Mouse (Mus musculus): ENCODE results near the gene Kcna2. TPM values are rescaled to one million over a fixed set of nuclear protein-coding genes. Genes with fewer than 3 reads are reported as not detected.

Gene Kcna2
- total RNA-seq, 2 experiments from 2014 or later, result 79.9 to 97.7 TPM

DNA sequence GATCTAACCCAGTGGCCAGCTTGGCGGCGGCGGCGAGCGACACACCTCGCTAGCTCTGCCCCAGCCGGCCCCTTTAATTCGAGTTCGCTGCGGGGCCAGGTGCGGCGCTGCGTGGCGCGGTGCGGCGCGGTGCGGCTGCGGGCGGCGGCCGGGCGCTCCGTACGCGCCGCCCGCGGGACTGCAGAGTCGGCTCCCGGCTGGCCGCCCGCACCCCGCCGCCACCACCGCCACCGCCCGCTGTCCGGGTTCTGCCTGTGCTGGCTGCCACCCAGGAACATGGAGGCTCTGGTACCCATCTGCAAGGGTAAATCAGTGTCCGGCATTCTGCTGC lies 475 bp downstream of the Kcna2 start:
- peak; percentile 46 to 62 for DNase-seq (ENCODE audit: extremely low spot score in 1 of 2, low spot score in 1 of 2)

DNA sequence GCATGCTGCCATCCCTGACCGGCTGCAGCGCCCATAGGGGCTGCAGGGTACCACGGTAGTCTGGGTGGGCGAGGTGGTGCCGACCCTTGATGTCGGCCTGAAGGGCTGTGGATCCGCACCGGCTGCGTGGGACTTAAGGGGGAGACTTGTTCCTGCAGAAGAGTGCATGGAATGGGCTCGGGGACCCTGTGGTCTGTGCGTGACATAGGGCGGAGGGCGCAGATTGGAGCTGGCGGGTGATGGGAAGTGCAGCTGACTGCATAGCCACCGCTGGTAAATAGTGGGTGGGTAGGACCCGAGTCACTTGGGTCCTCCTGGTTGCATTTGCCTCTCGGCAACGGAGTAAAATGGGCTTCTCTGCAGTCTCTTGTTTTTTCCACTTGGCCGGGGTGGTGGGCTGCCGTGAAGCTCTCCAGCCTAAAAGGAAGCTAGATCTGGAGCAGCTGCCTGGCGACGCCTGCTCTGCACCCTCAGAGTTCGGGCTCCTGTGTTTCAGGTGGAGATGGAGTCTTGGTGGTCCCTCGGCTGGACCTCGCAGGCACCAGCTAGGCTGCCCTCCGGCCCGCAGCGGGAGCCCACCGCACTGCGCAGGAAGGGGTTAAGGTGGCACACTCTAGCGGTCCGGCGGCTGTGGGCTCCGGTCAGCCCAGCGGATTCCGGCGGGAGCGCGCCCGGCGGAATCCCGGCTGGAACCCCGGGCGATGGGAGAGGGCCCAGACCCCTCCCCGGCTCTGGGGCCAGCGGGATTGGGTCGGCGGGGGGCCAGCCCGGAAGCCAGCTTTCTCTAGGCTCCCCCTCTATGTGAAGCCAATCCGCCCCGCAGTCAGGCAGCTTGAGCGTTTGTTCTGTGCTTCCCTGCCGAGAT lies 1.1 kb downstream of the Kcna2 start:
- DNase-seq (ENCODE audit: extremely low spot score in 1 of 2, low spot score in 1 of 2), result peak; percentile 61 to 65

DNA sequence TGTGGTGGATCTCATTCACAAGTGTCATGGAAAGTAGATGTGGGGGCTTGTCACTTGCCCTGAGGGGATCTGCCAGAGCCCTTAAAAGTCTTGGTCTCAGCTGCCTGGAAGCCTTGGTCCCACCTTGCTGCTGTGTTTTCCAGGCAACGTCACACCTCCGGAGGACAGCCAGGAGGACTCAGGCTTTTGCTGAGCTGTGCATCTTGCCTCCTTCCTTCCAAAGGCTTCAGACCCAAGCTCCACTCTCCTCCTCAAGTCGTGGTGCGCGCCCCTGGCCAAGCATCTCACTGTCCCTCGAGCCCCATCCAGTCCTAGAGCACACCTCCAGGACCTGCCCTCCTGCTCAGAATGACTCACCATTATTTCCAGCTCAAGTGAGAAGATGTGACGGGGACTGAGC lies 2.1 kb downstream of the Kcna2 start:
- DNase-seq (ENCODE audit: extremely low spot score in 1 of 2, low spot score in 1 of 2), result no peak

DNA sequence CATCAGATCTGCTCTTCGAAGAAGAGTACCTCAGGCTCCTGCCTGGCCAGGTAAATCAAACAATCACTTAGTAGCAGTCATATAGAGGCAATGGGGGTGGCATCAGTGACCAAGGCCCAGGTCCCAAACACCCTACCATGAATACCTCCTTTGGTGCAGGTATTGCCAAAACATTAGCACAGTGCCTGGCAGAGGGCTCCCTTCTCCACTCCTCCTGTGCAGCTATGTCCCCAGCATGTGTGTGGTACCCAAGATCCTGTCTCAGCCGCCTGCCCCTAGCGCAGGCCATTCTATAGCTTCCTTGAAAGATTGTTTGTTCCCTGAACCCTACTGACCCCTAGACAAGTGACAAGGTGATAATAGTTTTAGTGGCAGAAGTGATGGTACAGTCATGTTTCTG lies 2.5 kb downstream of the Kcna2 start:
- DNase-seq (ENCODE audit: extremely low spot score in 1 of 2, low spot score in 1 of 2), result no peak

DNA sequence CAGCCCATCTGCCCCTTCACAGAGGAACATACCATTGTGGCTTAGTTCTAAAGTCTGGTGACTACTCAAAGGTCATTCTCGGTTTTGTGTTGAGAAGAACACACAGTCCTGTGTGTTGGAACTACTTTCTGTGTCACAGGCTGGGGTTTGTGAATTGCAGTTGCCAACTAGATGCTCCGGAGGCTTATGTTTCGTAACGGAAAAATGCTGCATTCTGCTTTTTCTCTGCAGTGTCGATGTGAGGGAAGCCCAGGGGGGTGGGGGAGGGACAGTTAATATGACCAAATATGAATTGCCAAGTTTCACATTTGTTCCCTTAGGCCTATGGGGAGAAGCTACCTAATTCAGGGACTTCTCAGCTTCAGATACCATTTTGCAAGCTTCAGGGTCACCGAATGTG lies 5.0 kb downstream of the Kcna2 start:
- DNase-seq (ENCODE audit: extremely low spot score in 1 of 2, low spot score in 1 of 2), result no peak

DNA sequence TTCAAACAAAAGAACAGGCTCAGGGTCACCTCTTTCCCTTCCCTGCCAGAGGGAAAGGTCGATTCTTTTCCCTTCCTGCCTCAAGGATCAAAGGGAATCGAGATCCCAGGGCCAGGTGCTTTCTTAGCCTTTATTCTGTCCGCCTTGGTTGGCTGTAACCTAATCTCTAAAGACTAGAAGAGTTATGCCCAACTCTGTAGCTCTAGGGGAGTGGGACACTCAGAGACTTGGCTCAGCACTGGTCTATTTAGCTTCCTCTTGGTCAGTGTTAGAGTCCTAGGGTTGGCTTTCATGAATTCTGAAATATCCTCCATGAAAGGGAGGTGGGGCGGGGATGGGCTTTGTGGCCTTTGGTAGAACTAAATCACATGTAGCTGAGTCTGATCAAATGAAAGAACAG lies 11.6 kb downstream of the Kcna2 start:
- no peak for DNase-seq (ENCODE audit: extremely low spot score in 1 of 2, low spot score in 1 of 2)

DNA sequence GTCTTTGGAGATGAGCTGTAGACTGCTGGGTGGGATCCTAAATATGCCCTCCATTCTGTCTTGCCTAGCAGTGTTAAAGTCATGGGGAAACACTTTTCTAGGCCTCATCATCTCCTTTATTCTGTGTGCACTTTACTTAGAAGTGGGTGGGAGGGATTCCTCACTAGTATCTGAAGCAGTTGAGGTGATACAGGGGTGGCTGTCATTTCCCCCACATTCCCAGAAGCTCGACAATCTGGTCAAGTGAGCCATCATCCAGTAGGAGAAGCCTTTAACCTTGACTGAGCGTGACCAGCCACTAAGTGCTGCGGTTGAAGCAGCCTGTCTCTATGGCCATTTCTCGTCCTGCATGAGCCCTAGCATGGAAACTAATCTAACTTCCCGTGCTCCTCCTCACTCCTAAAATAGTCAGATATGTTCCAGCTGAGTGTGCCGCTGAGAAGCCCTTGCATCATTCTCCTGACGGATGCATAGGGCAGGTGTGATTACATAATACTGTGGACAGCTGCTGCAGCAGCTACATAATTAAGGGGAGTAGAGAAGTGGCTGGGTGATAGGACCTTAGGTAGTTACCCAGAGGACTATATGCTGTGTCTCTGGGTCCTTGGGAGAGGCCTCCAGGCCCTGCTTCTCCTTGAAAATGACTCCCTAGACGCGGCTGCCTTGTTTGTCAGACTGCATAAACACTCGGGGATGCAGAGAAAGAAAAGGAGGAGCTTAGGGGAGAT lies 12.2 kb downstream of the Kcna2 start:
- no peak for DNase-seq (ENCODE audit: extremely low spot score in 1 of 2, low spot score in 1 of 2)

DNA sequence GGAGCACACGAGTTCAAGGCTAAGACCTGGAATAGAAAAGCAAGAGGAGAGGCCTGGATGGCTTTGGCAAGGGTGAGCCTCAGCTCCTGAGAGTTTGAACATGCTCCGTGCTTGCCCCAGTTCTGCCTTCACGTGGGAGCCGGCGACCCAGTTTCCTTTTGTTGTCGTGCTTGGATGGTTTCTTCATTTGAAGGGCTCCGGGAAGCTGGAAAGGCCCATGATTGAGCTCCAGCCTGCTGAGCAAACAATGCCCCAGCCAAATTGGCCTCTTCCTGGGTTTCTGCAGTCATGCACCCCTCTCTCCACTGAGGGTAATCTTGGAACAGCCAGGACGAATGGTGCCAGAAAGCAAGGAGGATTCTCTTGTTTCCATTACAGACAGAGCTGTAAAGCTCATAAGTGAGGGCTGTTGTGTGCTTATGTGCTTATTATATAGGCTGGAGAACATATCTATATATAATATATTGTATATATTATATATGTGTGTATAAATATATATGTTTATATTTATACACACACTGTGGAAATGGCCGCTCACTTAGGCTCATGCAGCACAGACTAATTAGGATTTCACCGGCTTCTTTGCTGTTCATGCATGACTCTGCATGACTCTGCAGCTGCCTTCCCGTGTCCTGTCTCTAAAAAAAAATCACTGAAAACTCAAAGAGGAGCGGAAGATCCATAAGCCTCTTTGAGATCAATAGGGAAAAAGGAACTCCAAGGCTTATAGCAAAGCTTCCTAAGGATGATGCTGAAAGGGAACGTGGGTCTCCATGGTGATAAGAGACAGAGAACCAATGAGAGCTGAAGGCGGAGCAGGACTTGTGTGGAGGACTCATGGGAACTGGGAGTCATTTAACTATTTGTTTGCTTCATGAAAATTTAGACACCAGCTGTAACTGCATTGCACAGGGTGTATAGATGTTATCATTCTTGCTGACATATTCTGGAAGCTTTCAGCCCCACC lies 13.1 kb downstream of the Kcna2 start:
- peak in 1 of 2 experiments; percentile 39 for DNase-seq (ENCODE audit: extremely low spot score in 1 of 2, low spot score in 1 of 2)

DNA sequence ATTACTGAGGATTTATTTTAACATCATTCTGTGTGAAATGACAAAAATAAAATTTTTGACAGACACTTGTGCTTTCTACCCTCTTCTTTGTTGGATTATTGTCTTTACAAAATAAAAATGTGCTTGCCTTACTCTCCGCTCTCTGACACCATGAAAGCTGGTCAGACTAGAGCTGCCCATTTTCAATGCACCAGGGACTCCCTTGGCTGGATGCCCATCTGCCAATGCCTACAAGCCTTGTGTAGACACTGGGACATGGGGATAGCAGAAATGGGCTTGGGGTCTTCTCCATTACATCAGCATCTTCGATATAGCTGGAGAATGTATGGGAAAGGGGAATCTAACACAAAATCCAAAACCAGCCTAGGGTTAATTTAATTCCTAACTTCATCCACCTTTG lies 14.0 kb downstream of the Kcna2 start:
- no peak for DNase-seq (ENCODE audit: extremely low spot score in 1 of 2, low spot score in 1 of 2)

DNA sequence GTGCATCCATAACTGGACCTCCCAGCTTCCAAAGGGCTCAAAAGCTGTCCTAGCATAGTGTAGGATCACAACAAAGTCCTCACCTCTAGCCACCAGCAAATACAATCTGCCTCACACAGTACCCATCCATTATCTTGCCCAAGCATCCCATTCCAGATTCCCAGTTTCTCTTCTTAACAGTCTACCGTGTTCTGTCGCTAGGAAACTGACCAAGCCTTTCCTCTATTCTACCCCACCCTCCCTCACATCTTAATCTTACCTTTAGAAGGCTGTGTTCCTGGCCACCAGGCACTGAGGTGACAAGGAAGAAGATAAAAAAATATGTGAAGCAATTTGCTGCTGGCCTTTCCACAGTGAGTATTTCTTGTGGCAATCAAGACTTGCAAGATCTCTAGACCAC lies 14.8 kb downstream of the Kcna2 start:
- DNase-seq (ENCODE audit: extremely low spot score in 1 of 2, low spot score in 1 of 2), result no peak

DNA sequence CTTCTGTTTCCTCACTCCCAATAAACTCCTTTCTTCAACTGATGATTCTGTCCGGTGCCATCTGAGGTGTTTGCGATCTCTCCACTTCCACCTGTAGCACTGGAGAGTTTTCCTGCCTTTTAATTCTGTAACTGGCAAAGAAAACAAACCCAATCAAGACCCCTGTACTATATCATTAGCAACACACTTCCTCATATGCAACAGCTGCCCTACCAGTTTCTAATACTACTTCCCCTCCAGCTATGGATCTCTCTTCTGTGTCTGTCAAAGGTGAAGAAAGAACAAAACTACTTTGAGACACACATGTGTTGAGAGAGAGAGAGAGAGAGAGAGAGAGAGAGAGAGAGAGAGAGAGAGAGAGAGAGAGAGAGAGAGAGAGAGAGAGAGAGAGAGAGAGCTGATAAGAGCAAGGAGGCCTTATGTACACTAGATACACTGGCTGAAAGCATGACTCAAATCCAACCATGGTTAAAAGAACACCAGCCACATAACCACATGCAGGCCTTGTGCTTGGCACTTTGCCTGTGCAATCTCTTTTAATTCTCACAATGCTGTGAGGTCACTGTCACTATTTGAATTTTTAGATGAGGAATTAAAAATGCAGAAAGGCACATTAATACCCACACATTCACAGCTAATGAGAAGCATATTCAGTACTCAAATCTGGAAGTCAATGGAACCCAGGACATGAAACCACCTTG lies 19.1 kb downstream of the Kcna2 start:
- DNase-seq (ENCODE audit: extremely low spot score in 1 of 2, low spot score in 1 of 2), result no peak

DNA sequence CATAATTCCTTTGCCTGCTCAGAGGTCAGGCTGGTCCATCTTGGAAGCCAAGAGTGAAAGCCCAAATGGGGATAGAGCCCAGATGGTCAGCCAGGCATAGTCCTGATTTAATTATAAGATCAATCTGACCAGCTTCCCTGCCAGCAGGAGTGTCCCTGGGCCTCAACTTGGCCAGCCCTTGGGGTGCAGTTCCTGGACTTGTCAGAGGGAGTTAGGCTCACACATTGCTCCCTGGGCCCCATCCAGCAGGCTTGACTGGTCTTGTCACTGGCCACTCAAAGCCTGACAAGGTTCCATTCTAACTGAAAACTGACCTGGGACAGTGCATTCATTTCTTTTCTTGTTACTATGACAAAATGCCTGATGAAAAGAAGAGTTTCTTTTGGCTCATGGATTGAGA lies 21.4 kb downstream of the Kcna2 start:
- no peak for DNase-seq (ENCODE audit: extremely low spot score in 1 of 2, low spot score in 1 of 2)

DNA sequence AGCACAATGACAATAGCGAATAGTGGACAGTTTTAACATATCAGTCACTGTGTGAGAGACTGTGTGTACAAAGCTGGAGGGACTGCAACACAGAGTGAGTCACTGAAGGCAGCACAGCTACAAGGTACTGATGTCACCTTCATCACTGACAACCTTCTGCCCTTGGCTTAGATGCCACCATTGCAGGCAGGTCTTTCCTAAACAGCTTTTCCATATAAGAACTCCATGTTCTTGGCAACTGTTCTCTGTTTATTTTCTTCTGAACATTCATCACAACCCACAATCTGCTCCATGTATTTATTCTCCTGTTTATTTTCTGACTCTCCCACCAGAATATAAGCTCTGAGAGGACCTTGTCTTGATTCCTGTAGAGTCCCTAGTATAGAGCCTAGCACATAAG lies 26.7 kb downstream of the Kcna2 start:
- DNase-seq (ENCODE audit: extremely low spot score in 1 of 2, low spot score in 1 of 2), result no peak

DNA sequence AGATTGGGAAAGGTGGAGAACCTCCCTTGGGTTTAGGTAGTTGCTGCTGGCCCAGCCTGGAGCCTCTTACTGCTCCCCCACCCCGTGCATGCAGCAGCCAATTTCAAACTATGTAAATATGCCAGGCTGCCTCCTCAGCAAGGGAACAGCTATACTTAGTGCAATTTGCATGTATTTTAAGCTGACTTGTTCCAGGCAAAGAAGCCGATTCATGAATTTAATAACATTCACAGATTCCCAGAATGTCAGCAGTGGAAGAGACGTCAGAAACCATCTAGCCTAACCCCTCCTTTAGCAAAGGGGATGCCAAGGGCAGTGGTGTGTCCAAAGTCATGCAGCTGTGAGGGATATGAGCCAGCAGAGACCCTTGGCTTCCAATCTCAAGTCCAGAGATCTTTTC lies 27.5 kb downstream of the Kcna2 start:
- DNase-seq (ENCODE audit: extremely low spot score in 1 of 2, low spot score in 1 of 2), result peak in 1 of 2 experiments; percentile 43

DNA sequence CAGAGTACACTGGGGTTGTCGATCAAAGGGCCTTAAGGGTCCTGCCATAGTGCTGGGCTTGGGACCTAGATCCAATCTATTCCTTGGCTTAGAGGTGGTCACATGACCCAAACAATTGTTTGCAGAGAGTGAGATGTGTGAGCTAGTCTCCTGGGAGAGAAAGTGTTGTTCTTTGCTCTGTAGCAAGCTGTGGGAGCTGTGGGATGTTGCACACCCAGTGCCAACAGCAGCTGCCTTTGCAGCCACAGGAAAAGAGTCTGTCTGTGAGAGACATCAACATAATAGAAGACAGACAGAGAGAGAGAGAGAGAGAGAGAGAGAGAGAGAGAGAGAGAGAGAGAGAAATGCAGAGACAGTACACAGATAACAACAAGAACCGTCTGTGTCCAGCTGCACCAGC lies 28.3 kb downstream of the Kcna2 start:
- DNase-seq (ENCODE audit: extremely low spot score in 1 of 2, low spot score in 1 of 2), result no peak

DNA sequence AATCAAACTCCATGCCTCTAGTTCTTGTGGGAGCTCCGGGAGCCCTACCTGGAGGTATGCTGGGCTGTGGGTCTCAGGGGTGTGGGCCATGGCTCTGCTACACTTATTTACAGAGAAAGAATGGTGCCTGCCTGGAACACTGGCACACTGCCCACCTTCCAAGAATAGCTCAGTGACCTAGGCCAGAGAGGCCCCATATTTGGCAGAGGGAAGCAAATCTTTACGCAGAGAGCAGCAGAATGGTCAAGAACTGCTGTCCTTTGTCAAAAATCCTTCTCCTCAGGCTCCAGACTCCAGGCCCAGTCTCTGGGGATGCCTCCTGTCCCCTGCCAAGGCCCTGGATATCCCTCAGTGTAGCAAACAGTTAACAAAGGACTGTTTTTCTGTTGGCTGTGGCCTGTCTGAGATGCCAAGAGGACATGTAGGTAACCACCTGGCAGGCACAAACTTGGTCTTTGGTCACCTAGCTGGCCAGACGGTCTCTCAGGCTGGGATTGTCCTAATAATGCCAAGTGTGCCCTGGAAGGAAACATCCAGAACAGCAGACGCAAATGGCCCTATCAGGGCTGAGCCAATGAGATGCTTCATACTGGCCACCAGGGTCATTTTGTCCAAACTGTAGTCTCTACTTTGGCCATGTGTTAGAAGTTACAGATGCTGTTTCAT lies 29.8 kb downstream of the Kcna2 start:
- no peak for DNase-seq (ENCODE audit: extremely low spot score in 1 of 2, low spot score in 1 of 2)

DNA sequence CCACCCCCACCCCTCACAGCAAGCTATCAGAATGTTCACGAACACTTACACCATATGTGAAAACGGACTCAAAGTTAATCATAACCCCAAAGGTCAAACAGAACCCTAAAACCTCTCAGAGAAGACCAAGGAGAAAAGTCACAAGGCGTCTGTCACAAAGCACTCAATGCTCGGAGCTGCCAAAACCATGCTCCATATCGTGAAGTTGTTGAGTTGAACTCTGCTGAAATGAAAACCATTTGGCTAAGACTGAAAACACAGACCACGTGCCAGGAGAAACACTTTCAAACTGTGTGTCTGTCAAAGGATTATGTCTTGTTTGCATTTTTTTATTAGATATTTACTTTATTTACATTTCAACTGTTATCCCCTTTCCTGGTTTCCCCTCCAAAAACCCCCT lies 30.9 kb downstream of the Kcna2 start:
- no peak for DNase-seq (ENCODE audit: extremely low spot score in 1 of 2, low spot score in 1 of 2)

DNA sequence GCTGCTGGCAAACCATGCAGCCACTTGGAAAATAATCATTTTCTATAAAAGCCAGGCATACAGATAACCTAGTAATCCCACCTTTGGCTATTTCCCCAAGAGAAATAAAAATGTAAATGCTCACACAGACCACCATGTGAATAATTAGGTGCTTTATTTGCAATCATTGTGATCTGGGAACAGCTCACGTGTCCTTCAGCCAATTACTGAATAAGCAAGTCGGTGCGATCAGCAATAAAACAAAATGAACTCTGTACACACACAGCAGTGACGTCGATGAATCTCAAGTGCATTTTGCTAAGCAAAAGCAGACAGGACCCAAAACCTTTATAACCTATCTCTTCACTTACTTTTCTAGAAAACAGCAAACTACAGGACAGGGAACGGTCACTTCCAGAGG lies 31.7 kb downstream of the Kcna2 start:
- no peak for DNase-seq (ENCODE audit: extremely low spot score in 1 of 2, low spot score in 1 of 2)

DNA sequence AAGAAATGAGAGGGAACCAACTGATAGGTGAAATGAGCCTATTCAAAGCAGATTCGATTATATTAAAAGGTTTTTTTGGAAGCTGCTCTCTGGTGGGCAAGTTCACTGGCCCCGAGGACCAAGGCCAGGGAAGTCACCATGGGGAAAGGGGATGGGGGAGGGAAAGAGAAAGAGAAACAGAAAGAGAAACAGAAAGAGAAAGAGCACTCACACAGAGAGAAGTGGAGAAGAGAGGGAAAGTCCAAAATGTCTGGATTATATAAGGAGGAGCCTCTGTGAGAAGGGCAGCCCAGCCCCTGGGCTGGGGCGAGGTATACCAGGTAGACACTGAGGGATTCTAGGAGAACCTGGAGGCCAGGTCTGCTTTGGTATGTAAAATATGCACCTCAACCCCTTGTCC lies 33.5 kb downstream of the Kcna2 start:
- no peak for DNase-seq (ENCODE audit: extremely low spot score in 1 of 2, low spot score in 1 of 2)

DNA sequence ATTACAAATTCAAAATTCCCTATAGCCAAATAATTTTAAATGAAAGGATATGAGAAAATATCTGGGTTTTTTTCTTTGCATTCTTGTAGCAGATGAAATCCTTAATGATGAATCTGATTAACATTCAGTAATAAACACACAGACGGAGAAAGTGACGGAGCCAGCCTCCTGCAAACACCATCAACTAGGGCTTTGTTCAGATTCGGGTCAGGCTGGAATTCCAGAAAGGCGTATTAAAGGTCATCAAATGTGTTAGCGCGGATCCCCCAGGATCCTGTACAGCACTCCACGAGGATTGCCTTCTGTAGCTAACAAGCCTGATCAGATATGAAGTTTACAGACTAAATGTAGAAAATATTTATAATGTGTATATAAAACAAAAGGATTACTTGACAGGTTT lies 46.2 kb downstream of the Kcna2 start:
- no peak for DNase-seq (ENCODE audit: extremely low spot score in 1 of 2, low spot score in 1 of 2)

All from layer of hippocampus, postnatal 25 days (tissue).